Comparison of ENCODE assay signal across 24 mouse cellular contexts in the genomic region with DNA sequence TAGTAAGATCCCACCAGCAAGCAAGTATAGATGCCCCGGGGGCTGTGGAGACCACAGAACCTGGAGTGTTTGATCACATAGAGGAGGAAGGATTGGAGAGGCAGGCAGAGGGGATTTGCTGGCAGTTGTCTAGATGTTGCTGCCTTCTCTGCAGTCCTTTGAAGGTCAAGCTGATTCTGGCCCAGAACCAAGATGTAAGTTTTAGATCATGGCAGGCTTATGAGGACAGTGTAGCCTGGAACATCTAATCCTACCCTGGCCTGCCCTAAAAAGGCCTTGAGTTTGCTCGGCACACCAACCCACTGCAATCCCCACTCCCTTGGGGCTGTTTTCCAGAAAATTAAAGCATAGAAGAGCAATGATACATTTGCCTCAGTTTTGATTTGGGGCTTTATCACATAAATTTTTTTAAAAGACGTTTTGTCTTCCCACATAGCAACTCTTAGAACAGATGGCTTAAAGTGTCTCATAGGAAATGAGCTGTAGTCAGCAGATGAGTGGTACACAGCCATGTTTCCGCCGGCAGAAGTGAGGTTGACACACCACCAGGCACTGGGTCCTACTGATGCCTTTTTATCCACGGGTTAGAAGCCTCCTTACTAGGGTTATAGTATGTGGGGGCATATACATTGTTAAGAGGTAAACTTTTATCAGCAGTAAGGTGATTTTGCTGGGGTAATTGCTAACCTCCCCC. TPM values are rescaled to one million over a fixed set of nuclear protein-coding genes. Genes with fewer than 3 reads are reported as not detected.
DNase-seq lines count a peak whose midpoint lies in the region; ATAC-seq and TF ChIP-seq lines count a peak whose summit lies in the region.
"Had no signal": no experiment of that assay in that cellular context is flagged by ENCODE, and none has a peak within 500 bp of the region (broad histone marks: within the 10 kb centered on the region; RNA-seq: fewer than 3 reads in every experiment).

No protein-coding gene starts in this region.

- no peak for TF ChIP-seq CTCF in layer of hippocampus, adult 2 months (conservative IDR thresholded peaks at IDR 0.05)

- no peak overlapping the region for H3K4me3 ChIP-seq in layer of hippocampus, adult 2 months
- H3K4me3 ChIP-seq: embryonic facial prominence, embryonic 13.5 days; heart, embryonic 13.5 days; liver, embryonic 12.5 days; myocyte; neural tube, embryonic 15.5 days had no signal

- peak; percentile 95 for ATAC-seq in frontal cortex, adult (ENCODE audit: low TSS enrichment)
- ATAC-seq: CD4-positive, CD25-positive, alpha-beta regulatory T cell, adult 4 months; liver, embryonic 12.5 days; lung, postnatal 0 days had no signal

- H3K27ac ChIP-seq in layer of hippocampus, adult 2 months: peak overlapping the region; percentile 79
- H3K27ac ChIP-seq: embryonic facial prominence, embryonic 13.5 days; heart, embryonic 13.5 days; liver, embryonic 12.5 days; neural tube, embryonic 15.5 days had no signal

- DNase-seq in adrenal gland, adult (ENCODE audit: inconsistent age in 2 of 2, low spot score in 1 of 2): peak; percentile 38 to 56
- DNase-seq in adrenal gland, postnatal 4 days (ENCODE audit: low spot score in 2 of 2): no peak
- DNase-seq in frontal cortex, postnatal 14 days (ENCODE audit: low spot score in 2 of 2): no peak
- DNase-seq in layer of hippocampus, adult 2 months (ENCODE audit: low spot score in 2 of 2): peak; percentile 30 to 39
- DNase-seq in layer of hippocampus, postnatal 10 days (ENCODE audit: low spot score in 2 of 2): no peak
- peak; percentile 8 for DNase-seq in right cerebral cortex, postnatal 25 days
- DNase-seq in right cerebral cortex, postnatal 4 days: no peak
- DNase-seq: adrenal gland, postnatal 25 days; cerebellum, adult 9-11 months; kidney, adult 8-10 months; kidney, postnatal 36 days; midbrain, embryonic 14.5 days; retina, postnatal 1 day; thymus, postnatal 36 days had no signal

RNA-seq across cellular contexts. Expression of gene Cep85l, which starts 8.6 kb away (rescaled TPM):
- 10 to 100 TPM; 17.5 to 17.7 TPM for total RNA-seq in adrenal gland, postnatal 4 days (2021)
- total RNA-seq in layer of hippocampus, adult 2 months (2021): 10 to 100 TPM; 22.8 to 25.1 TPM
- total RNA-seq in layer of hippocampus, postnatal 10 days (2021): 10 to 100 TPM; 20.9 to 21.4 TPM

RNA-seq across cellular contexts. Expression of gene Pln, which starts 50.9 kb away (rescaled TPM):
- under 1 TPM in 1 of 2 experiments, not detected in 1; 0.45 TPM for total RNA-seq in adrenal gland, postnatal 4 days (2021)
- total RNA-seq in layer of hippocampus, adult 2 months (2021): 1 to 10 TPM in 1 of 2 experiments, under 1 TPM in 1; 0.98 to 1.4 TPM
- total RNA-seq in layer of hippocampus, postnatal 10 days (2021): under 1 TPM; 0.34 to 0.47 TPM
- total RNA-seq: G1E; megakaryocyte, adult 5-6 weeks had no signal

Comparison
In these comparisons a context has a peak if more than half of its experiments do, and no peak if none do; other contexts are left out.
1. DNase-seq: peak in adrenal gland, adult (2 of 2), layer of hippocampus, adult 2 months (2 of 2) and right cerebral cortex, postnatal 25 days (single experiment); none in adrenal gland, postnatal 4 days (0 of 2), frontal cortex, postnatal 14 days (0 of 2), layer of hippocampus, postnatal 10 days (0 of 2) and right cerebral cortex, postnatal 4 days (single experiment).